Mouse (Mus musculus): Measurements from ENCODE around the gene Olfr1062.
A peak's percentile ranks its signal among the peaks of the same experiment; 100 is the strongest.
"Not testable (repeated sequence)": the region's sequence is repeated elsewhere in the genome, so short reads cannot be mapped to it uniquely, and the experiment has no call there.

Gene Olfr1062

DNA sequence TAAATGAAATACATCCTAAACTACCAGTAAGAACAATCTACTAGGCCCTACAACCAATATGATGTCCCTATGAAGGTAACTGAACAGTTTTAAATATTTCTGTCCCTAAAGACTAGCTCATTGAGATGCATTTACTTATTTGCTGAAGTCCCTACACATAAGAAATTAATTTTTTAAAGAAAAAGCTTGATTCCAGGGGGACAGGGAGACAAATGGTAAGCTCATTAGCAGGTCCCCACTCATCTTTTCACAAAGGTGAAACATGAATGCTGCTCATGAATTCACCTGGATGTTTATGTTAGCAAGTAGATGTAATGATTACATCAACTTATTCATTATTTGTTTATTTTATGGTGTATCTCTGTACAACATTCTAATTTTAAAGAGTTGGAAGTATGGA, at the start of gene Olfr1062:
Olfr1062 (minus strand) TSS at position 101 of the 400 bp plus-strand sequence.
- DNase-seq, result not testable (repeated sequence)

DNA sequence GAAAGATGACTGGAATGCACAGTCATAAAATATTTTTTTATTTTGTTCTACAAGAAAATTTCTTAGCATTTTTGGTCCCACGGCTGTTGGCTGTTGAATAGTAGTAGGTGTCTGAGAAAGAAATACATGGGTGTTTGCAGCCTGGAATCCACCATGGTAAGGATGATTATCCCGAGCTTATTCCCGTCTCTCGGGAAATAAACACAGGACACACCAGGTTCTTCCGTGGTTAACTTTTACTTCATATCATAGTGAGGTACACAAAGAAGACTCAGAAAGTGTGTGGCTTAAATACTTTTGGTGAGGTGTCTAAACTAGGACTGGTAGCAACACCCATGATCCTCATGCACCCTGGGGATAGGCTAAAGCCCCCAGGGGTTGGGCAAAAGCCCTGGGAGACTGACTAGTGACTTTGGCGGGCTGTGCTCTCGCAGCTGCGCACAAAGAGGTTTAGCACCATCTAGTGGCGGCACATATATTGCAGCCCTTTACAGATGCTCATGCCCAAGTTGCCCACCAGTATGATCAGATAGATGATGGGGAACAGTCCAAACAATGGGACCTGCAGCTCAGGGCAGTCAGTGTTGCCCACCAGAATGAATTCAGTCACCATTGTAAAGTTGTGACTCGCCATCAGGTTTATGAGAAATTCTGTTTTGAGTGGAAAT, 38.0 kb upstream of the Olfr1062 start:
- peak in 1 of 2 experiments; percentile 6 for DNase-seq

DNA sequence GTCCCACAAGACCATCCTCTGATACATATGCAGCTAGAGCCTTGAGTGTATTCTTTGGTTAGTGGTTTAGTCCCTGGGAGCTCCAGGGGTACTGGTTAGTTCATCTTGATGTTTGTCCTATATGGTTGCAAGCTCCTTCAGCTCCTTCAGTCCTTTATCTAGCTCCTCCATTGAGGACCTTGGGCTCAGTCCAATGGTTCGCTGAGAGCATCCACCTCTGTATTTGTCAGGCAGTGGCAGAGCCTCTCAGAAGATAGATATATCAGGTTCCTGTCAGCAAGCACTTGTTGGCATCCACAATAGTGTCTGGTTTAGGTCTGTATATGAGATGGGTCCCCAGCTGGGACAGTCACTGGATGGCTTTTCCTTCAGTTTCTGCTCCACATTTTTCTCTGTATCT, 33.9 kb upstream of the Olfr1062 start:
- DNase-seq, result no peak

DNA sequence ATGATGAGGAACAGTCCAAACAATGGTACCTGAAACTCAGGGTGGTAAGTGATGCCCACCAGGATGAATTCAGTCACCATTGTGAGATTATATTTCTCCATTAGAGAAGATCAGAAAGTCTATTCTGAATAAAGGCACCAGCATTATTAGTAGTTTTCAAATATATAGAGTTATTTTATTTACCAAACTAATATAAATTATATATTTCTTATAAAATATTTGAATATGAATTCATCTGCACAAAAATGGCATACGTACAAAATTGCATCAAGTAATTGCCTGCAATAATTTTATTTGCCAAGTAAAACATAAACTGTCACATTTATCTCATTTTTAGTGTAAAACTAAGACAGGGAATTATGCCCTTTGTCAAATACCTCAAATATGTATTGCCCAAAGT, 29.6 kb upstream of the Olfr1062 start, which contains the start of gene Olfr1066:
Olfr1066 (minus strand) TSS at position 101 of the 400 bp plus-strand sequence.
- DNase-seq, result no peak

DNA sequence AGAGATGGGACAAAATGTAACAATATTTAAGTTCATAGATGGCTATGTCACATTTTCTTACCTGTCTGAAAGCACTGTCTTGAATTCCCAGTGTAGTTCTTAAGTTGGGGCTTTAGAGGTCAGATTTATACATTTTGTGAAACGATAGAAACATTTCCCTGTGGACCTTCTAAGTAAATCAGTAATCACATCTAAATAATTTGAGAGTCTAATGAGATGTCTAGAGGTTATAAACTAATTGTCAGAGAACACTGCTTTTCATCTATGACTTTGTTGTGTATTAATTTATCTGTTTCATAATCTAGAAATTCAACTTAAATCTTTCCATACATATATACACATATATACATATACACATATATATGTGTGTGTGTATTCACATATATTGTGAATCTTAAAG, 23.9 kb upstream of the Olfr1062 start, which contains the start of gene Olfr1065:
Olfr1065 (minus strand) TSS at position 101 of the 400 bp plus-strand sequence.
- not testable (repeated sequence) for DNase-seq

DNA sequence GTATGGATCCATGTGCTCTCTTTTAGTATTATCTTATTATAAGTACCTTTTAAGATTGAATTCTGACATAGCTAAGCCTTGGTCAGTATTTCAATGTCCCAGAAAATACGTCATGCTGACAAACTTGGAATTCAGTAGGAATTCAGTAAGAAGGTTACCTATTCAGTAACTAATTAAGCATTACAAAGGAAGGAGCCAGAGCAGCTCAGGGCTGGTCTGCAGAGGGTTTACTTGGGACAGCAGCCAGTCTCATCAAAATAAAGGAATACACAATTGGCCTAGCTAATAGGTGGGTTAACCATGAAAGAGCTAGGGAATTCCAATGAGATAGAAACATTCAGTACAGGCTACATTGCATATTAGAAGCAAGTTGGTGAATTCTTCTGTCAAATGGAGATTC, 15.6 kb upstream of the Olfr1062 start:
- DNase-seq, result not testable (repeated sequence)

DNA sequence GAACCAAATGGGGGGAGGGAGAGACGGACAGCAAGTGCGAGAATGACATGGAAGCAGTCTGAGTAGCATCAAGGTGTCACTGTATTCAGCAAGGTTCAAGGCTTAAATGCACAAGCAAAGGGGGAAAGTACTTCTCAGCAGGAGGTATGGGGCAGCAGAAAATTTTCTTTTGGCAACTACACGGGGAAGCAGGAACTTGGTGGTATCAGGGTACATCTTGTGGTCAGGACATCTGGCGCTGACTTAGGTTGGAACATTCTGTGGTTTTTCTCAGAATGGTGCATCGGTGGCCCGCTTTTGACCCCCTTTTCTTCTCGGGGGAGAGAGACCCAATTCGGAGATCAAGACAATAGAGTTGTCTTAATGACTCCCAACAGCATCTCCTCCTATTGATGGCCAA, 2.0 kb upstream of the Olfr1062 start:
- not testable (repeated sequence) for DNase-seq

DNA sequence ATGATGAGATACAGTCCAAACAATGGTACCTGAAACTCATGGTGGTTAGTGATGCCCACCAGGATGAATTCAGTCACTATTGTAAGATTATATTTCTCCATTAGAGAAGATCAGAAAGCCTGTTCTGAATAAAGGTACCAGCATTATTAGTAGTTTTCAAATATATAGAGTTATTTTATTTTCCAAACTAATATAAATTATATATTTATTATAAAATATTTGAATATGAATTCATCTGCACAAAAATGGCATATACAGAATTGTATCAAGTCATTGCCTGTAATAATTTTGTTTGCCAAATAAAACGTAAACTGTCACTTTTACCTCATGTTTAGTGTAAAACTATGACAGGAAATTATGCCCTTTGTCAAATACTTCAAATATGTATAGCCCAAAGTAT, 12.6 kb downstream of the Olfr1062 start, which contains the start of gene Olfr1061:
Olfr1061 (minus strand) TSS at position 101 of the 400 bp plus-strand sequence.
- no peak for DNase-seq

DNA sequence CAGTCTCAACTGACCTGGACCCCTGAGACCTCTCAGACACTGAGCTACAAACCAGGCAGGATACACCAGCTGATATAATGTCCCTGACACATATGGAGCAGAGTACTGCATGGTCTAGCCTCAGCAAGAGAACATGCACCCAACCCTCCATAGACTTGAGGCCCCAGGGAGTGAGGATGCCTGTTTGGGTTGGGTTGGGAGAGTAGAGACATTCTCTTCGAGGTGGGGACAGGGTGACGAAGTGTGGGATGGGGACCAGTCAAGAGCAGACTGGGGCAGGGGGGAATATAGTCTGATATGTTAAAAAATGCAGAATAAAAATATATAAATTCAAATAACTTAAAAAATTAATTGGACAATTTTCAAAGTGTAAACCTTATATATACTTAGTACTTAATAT, 31.4 kb downstream of the Olfr1062 start:
- no peak for DNase-seq

DNA sequence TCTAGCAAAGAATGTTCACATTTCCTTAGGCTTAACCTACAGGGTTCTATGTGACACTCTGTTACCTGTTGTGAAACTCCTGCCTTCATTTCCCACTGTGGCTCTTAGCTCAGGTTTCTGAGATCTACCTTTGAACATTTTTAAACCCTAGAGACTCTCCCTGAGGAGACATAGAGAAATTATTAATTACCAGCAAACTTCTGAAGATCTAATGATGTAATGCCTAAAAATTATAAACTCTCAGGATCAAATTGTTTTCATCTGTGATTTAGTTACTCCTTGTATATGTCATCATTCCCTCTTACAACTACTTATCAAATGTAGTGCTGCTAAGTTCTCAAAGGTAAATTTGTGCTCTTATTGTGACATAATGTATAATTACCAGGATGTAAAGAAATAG, 38.1 kb downstream of the Olfr1062 start, which contains the start of gene Olfr1058:
Olfr1058 (minus strand) TSS at position 101 of the 400 bp plus-strand sequence.
- not testable (repeated sequence) for DNase-seq

DNA sequence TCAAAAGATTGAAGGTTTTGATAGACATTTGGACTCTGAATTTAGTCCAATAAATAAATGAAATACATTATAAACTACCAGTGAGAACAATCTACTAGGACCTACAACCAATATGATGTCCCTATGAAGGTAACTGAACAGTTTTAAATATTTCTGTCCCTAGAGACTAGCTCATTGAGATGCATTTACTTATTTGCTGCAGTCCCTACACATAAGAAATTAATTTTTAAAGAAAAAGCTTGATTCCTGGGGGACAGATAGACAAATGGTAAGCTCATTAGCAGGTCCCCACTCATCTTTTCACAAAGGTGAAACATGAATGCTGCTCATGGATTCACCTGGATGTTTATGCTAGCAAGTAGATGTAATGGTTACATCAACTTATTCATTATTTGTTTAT, 48.3 kb downstream of the Olfr1062 start, which contains the start of gene Olfr1057:
Olfr1057 (minus strand) TSS at position 101 of the 400 bp plus-strand sequence.
- no peak for DNase-seq
